Mouse (Mus musculus) myocyte (in vitro differentiated cells): ENCODE results near the gene Naa80.

Experiments used
- CEBPB ChIP-seq: IDR thresholded peaks from 2 replicates; pipeline ENCODE4 v1.6.1; 2011; ENCODE audit warnings: mild to moderate bottlenecking, moderate library complexity; ENCODE audit not compliant: poor library complexity, insufficient read depth, severe bottlenecking
- MAX ChIP-seq: IDR thresholded peaks from one replicate; pipeline ENCODE4 v1.6.1; 2011; ENCODE audit warnings: low read depth, mild to moderate bottlenecking, control low read depth
- MYOG ChIP-seq, 3 experiments: IDR thresholded peaks; one replicate each; pipeline ENCODE4 v1.6.1; 2011; ENCODE audit warnings: control low read depth in 2 of 3, low read depth in 2 of 3, mild to moderate bottlenecking in 2 of 3; ENCODE audit not compliant: insufficient read length in 2 of 3, control insufficient read depth in 1 of 3, insufficient read depth in 1 of 3
- POLR2A ChIP-seq: IDR thresholded peaks from one replicate; pipeline ENCODE4 v1.6.1; 2011; ENCODE audit warnings: low read depth, mild to moderate bottlenecking, control low read depth, moderate library complexity; ENCODE audit not compliant: insufficient read length
- POLR2AphosphoS2 ChIP-seq: IDR thresholded peaks from one replicate; pipeline ENCODE4 v1.6.1; 2011; ENCODE audit warnings: low read depth, control low read depth; ENCODE audit not compliant: insufficient read length
- REST ChIP-seq: IDR thresholded peaks from one replicate; pipeline ENCODE4 v1.6.1; 2011; ENCODE audit warnings: mild to moderate bottlenecking, control low read depth, moderate library complexity; ENCODE audit not compliant: insufficient read depth, insufficient read length
- SRF ChIP-seq: IDR thresholded peaks from one replicate; pipeline ENCODE4 v1.6.1; 2011; ENCODE audit warnings: low read depth; ENCODE audit not compliant: control insufficient read depth, insufficient read length
- TCF12 ChIP-seq: IDR thresholded peaks from one replicate; pipeline ENCODE4 v1.6.1; 2011; ENCODE audit warnings: mild to moderate bottlenecking, control low read depth; ENCODE audit not compliant: poor library complexity, insufficient read depth, severe bottlenecking
- USF1 ChIP-seq: IDR thresholded peaks from one replicate; pipeline ENCODE4 v1.6.1; 2011; ENCODE audit warnings: low read depth, mild to moderate bottlenecking, control low read depth, moderate library complexity

GRCm38 (mm10) chr9:107593101-107593976 lies 14.7 kb downstream of the Naa80 start:
- TF ChIP-seq POLR2A (no peak), REST (no peak), TCF12 (no peak), MYOG (IDR thresholded peaks at IDR 0.05; ENCODE audit: control insufficient read depth in 1 of 3, insufficient read depth in 1 of 3, insufficient read length in 2 of 3, low read depth in 2 of 3) (no peak), SRF (no peak), POLR2AphosphoS2 (no peak), MAX (no peak), USF1 (no peak), CEBPB (no peak)
